Mouse (Mus musculus) spleen, postnatal 4 days (tissue): ENCODE measurements around the gene Jpt2.
"Not testable (repeated sequence)": the region's sequence is repeated elsewhere in the genome, so short reads cannot be mapped to it uniquely, and the experiment has no call there.

ENCODE experiments used
- DNase-seq, 2 experiments: peaks; one replicate each; pipeline ENCODE4 v3.0.0; 2022; ENCODE audit warnings: low spot score in 2 of 2

The Jpt2 gene

GRCm38 (mm10) chr17:24960135-24960851 lies at the start of gene Jpt2:
TSS of gene Jpt2 (minus strand) at chr17:24960689.
- DNase-seq = peak; percentile 97 to 98

GRCm38 (mm10) chr17:25007480-25007879 lies 47.0 kb upstream of the Jpt2 start:
- no peak for DNase-seq

- DNase-seq = no peak
These were observed 44.6 kb upstream of the Jpt2 start for GRCm38 (mm10) chr17:25005102-25005501.

GRCm38 (mm10) chr17:24994721-24995120 lies 34.2 kb upstream of the Jpt2 start:
- DNase-seq = no peak

DNA sequence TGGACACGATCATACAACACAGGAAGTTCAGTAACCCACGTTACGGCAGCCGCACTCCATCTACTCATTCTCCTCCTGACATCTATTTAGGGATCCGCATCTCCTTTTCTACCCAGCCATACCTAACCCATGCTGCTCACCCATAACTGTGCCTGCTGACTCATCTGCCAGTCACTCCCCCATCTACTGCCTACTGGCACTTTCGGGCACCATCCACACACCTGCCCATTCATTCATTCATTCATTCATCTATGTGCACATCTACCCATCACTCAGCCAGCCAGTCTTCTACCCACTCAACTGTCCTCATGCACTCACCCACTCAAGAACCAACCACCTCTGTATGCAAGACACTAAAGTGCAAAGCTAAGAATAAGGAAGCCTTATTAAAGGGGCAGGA lies 26.7 kb upstream of the Jpt2 start:
- DNase-seq = no peak

DNA sequence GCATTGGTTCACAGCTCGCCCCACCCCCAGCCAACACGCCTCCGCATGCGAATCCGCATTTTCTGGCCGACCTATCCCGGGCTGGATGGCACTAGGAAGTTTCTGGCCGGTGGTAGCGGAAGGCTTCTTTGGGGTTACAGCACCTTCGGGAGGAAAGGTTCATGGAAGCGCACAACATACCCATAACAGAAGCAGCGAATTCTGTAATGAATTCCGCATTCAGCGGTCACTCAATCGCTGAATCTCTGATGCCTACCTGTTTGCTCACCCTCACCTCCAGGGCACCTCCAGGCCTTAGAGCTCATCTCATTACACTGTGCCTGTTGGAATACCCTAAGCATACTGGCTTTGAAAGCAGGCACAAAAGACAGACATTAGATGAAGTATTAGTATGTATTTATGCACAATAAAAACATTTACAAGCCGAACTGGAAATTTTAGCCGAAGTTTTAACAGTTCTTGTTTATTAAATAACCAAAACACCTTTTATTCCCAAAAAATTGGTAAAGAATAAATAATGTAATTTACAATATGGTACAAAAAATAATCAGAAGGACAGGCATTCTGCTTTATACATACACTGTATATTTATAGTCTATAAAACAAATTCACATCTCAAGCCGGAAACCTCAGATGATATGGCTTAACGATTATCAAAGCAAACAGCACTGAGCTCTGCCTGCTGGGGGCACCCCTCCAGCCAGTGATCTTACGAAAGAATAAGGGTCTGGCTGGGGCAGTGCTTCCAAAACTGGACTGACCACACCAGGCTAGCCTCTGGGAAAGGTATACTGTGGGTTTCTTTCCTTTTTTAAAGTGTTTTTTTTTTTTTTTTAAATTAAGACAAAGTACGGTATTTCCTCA lies 595 bp upstream of the Jpt2 start:
- no peak for DNase-seq

GRCm38 (mm10) chr17:24959371-24959770 lies 1.1 kb downstream of the Jpt2 start:
- DNase-seq = no peak

GRCm38 (mm10) chr17:24953291-24953690 lies 7.2 kb downstream of the Jpt2 start:
- DNase-seq = no peak

- DNase-seq = no peak
These were observed 9.8 kb downstream of the Jpt2 start for GRCm38 (mm10) chr17:24950671-24951070.

GRCm38 (mm10) chr17:24948204-24948603 lies 12.3 kb downstream of the Jpt2 start:
- no peak for DNase-seq

- not testable (repeated sequence) for DNase-seq
These were observed 16.9 kb downstream of the Jpt2 start for GRCm38 (mm10) chr17:24943589-24943988.

- no peak for DNase-seq
These were observed 17.5 kb downstream of the Jpt2 start for GRCm38 (mm10) chr17:24943036-24943435.

DNA sequence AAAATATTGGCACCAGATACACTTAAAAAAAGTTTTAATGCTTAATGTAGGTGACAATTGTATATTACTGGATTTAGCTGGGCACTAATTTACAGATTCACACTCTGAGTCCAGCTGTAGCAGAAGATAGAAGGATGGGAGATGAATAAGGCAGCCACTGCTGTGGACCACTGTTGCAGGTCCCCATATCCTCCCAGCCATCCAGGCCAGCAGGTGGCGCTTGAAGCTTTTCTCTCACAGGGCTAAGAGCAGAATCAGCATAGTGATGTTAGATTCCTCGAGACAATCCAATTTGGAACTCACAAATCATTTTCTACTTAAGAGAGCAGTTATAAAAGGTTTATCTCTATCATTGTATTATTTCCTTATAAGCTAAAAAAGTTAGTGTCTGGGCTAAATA lies 18.0 kb downstream of the Jpt2 start:
- peak; percentile 52 to 69 for DNase-seq

DNA sequence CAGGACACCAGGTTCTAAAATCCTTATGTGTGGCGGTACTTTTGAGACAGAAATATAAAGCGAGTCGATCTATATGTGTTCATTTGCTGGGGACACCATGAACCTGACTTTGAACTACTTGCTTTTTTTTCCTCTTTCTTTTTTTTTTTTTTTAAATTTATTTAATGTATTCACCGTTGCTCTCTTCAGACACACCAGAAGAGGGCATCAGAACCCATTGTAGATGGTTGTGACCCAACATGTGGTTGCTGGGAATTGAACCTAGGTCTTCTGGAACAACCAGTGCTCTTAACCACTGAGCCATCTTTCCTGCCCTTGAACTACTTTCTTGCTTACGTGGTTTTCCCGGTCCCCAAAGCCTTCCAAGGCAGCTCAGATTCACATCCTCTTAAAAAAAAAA lies 23.2 kb downstream of the Jpt2 start:
- no peak for DNase-seq

- DNase-seq = peak; percentile 97 to 98
These were observed 23.9 kb downstream of the Jpt2 start, which contains the start of gene Mapk8ip3 for GRCm38 (mm10) chr17:24936259-24937237. TSS of gene Mapk8ip3 (minus strand) at chr17:24936977.

- no peak for DNase-seq
These were observed 24.8 kb downstream of the Jpt2 start for GRCm38 (mm10) chr17:24935666-24936065.

DNA sequence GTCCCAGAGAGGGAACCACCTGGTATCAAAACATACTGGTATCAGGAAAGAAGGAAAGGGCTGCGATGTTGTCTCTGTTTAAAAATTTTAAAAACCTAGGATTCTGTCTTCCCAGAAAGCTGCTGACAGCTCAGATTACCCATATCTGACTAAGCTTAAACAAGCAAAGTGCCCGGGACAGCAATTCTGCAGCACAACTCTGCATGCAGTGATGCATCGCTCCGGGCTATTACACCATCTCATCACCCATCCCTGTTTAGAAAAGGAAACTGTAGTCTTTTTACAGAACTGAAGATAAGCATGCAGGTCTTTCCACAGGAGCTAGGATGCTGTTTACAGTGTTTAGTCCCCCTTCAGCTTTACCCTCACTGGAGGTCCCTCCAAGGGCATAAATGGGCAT lies 25.6 kb downstream of the Jpt2 start:
- DNase-seq = no peak

DNA sequence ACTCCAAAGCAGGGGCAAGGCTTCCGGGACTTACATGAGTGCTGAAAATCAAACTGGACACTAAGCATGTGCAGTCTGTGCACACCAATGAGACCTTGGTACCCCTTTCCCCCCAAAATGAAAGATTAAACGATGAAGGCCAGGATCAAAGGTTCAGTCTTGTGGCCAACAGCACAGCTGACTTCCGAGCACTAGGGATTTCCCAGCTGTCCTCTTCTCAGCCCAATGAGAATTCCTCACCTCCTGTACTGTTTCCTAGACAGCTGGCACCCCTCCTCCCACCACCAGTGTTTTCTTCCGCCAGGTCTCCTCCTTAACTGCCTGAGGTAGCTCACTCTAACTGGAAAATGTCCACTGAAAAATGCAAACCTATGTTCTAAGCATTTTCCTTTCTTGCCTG lies 27.3 kb downstream of the Jpt2 start:
- DNase-seq = no peak

- no peak for DNase-seq
These were observed 28.1 kb downstream of the Jpt2 start for GRCm38 (mm10) chr17:24932431-24932830.

DNA sequence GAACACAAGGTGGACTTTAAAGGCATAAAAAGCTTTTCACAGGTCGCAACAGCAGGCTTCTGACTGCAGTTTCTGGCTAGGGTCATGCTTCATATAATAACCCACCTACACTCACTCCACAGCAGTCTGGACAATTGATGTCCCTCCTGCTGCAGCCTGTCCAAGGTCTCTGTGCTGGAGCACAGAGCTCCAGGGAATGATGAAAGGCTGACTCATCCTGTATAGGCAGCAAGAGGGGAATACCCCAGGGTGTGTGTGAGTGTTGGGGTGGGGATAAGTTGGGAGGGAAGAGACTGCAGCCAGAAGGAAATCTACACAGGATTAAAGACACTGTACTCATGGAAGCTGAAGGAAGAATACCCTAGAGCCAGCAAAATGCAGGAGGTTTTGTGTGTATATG lies 31.0 kb downstream of the Jpt2 start:
- DNase-seq = no peak

DNA sequence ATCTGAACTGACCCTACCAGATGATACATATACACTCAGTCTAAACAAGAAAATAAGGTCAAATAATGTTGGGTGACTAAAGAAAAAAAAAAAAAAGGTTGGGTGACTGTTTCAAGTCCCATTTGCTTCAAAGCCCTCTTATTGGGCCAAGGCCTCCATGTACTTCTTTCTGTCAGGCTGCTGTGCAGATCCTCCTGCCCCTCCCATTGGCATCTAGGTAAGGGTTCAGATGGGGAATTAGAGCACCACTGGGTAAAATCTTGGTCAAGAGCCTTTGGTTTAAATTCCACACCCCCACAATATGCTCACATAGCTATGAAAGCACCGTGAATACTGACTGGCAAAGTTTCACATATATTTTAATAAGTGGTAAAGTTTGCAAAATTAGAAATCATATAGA lies 37.2 kb downstream of the Jpt2 start:
- no peak for DNase-seq

DNA sequence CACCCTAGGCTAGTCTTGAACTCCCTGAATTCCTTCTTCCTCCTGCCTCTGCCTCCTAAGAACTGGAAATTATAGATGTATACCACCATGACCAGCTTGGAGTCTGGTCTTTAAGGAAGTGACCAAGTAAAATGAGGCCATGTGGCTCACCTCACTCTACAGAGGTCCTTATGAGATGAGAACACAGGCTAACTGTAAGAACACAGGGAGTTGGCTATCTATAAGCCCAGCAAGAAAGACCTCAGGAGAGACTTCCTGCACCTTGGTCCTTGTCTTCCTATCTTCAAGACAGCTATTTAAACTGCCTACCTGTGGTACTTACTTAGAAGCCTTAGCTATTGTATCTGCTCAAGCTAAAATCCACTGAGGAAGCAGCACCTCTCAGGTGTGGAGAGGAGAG lies 46.5 kb downstream of the Jpt2 start:
- no peak for DNase-seq
